Mouse (Mus musculus) retina, postnatal 1 day (tissue): ENCODE results near the gene Arhgap9.

Source experiments
- DNase-seq: peaks from one replicate; pipeline ENCODE4 v3.0.0-alpha.2; 2012

Arhgap9 gene

DNA sequence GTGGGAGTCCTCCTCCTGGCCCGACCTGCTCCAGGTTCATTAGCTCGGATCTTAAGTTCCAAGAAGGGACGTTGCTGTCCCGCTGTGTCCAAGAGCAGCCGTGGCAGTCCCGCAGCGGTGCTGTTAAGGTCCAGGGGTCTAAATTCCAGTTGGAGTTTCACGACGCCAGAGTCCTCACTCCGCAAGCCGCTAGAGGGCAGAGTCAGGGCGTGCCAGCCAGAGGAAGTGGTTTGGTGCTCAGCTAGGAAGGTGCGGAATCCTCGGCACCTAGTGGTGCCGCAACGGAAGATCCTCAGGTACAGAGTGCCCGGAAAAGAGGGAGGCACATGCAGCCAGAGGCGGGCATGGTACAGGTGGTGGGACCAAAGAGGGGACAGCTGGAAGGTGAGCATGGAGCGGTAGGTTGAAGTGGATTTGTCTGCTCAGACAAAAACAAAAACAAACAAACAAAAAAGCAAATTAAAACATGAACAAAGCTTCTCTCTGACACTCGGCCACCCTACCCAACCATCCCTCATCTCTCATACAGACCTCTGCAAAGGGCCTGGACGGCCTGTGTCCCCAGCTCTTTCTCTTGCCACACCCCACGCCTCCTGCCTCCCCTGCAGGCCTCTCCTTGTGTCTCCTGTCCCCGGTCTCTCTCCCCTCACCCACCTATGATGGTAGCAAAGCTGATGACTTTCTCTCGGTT lies 29.0 kb downstream of the Arhgap9 start:
- DNase-seq: peak; percentile 78

DNA sequence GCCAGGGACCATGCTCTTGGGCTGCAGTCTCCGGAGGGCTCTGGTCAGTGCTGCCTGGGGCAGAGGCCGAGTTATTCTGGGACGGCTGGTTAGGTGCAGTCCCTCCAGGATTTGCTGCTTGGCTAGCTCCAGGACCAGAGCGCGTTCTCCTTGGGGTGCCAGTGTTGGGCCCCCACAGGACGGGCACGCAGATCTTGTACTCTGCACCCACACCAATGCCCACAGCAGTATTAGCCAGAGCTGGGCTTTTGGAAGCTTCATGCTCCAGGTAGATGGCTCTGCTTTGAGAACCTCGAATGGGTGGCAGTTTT lies 29.5 kb downstream of the Arhgap9 start:
- DNase-seq: no peak

DNA sequence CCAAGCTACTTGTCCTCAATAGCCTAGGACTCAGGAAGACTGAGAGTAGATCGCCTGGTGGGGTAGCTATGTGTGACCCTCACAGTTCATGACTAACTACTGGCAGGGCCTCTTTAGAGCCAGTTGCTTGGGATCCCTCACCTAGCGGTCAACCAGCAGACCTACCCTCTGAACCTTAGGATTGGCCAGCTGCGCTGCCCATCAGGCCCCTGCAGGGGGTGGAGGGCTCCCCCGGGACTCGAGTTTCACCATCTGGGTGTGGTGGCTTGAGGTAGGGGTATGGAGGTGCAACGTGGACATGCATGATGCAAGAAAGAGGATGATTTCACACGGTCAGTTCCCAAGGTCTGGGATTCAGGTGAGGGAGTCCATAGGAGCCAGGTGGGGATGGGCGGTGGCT lies 30.0 kb downstream of the Arhgap9 start:
- DNase-seq: no peak

DNA sequence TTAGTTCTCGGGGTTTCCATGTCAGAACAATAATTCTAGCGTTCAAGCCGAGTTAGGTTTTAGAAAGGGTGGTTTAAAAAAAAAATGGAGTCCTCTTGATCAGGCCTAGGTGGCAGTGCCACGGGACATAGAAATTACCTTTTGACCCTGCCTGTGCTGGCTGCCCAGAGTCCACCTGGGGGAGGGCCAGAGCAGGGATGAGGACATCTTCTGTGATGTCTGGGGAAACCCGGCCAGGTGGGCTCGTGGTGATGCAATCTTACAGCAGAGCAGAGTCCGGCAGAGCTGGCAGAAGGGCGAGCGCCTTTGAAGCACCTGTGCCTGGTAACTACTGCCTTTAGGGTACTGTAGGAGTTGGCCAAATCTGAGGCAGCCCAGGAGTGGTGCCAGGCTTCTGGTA lies 30.4 kb downstream of the Arhgap9 start:
- no peak for DNase-seq

DNA sequence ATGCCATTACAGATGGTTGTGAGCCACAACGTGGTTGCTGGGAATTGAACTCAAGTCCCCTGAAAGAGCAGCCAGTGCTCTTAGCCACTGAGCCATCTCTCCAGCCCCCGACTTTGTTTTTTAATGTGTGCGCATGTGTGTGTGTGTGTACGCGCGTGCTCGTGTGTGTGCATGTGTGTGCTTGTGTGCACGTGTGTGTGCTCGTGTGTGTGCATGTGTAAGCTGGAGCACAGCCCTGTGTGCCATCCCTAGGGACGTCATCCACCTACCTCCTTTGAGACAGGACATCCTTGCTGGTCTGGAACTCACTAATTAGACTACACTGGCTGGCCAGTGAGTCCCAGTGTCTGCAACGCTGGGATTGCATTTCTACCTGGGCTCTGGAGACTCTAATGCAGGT lies 31.0 kb downstream of the Arhgap9 start:
- no peak for DNase-seq

DNA sequence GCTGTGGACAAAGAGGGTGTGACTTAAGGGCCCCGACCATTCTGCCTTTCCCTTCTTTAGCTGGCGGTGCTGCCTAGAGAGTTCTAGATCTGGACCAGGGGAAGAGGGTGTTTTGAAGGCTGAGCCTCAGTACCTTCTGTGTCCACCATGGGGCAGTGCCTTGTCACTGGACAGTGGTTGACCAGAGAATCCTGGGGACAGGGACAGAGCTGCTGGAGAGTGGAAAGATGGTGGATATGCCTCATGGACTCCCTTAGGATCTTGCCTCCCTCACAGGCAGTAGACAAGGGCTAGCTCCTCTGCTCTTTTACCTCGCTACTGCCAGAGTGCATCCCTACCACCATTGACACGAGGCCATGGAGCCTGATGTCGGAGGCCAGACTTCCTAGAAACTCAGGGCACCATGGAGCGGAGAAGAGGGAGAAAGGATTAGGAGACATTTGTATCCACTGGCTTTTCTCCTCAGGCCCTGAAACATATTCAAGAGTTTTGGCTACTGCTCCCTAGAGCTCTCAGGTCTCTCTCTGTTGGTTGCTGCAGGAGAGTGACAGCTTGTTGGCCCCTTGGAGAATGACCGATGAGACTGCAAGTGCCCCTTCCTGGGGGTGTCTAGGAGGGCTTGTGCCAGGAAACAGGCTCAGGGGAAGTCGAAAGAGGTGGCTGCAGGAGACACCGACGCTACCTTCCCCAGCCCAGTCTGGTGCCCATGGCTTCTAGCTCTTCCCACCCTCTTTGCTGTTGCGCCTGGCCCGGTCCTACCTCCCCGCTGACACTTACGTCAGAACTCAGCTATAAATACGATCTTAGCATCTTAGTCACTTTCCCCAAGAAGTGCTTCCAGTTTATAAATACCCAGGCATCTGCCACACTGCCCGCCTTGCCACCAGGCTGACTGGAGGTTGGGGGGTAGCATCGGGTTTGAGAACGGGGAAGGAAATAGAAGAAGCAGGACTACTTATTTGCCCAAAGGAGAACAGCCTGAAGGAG lies 32.4 kb downstream of the Arhgap9 start, which contains the start of gene Inhbe:
TSS of gene Inhbe (minus strand) at position 503 of the 987 bp plus-strand sequence.
- peak; percentile 54 for DNase-seq

DNA sequence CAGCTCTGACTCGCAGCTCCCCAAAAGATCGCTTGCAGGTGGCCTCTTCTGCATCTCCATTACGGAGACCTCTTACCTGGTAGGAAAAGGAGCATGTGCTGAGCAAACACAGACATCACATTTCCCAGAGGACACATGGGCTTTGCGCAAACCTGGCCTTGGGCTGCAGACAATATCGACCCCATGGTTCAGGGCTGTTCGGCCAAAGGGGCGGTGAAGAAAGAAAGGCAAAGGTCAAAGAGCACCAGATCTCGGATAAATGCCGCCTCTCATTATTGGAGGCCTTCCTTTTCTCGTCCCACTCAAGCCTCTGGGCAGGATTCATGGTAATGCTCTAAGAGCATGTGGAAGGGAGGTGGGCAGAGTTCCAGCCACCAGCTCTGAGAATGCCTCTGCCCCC lies 33.6 kb downstream of the Arhgap9 start:
- no peak for DNase-seq

DNA sequence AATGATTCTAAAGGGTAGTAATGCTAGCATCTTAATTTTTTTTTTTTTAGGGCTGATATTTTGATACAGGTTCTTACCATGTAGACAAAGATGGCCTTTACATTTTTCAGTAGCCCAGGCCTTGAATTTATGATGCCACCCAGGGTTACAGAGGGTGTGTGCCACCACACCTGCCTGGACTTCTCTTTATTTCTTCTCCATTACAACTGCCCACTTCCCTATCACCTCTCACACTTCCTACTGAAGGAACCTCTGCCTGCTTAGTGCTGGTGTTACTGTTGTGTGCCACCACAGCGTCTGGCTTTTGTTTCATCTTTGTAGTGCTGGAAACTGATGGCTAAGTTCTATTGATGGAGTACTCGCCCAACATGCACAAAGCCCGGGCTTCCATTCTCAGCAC lies 39.0 kb downstream of the Arhgap9 start:
- no peak for DNase-seq

DNA sequence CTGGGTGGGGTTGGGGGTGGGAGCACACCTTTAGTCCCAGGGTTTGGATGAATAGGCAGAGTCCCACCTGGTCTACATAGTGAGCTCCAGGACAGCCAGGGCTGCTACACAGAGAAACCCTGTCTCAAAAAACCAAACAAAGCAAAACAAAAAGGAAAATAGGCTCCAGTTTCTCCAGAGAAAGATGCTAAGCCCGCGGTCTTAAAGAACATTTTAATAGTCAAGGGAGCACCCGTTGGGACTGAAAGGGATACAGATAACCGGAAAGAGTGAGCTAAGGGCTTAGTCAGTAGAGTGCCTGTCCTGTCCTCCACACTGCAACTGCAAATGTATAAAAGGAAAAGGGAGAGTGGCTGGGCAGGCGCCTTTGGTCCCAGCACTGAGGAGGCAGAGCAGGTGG lies 45.4 kb downstream of the Arhgap9 start:
- no peak for DNase-seq

DNA sequence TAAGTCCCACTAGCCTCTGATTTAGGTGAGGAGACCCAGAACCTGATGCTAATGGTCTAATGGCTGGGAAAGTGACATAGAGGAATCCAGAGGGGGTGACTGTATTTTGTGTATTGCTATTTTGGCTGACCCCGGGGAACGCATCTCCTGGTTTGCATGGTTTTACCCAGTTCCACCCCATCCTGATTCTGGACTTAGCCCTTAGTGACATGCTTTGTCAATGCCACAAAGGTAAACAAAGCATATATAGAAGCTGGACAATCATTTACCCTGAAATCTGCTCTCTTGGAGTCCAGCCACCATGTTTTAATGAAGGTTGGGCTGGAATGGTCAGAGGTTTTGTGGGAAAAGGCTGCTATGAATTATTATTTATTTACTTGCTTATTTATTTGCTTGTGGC lies 46.5 kb downstream of the Arhgap9 start:
- no peak for DNase-seq

DNA sequence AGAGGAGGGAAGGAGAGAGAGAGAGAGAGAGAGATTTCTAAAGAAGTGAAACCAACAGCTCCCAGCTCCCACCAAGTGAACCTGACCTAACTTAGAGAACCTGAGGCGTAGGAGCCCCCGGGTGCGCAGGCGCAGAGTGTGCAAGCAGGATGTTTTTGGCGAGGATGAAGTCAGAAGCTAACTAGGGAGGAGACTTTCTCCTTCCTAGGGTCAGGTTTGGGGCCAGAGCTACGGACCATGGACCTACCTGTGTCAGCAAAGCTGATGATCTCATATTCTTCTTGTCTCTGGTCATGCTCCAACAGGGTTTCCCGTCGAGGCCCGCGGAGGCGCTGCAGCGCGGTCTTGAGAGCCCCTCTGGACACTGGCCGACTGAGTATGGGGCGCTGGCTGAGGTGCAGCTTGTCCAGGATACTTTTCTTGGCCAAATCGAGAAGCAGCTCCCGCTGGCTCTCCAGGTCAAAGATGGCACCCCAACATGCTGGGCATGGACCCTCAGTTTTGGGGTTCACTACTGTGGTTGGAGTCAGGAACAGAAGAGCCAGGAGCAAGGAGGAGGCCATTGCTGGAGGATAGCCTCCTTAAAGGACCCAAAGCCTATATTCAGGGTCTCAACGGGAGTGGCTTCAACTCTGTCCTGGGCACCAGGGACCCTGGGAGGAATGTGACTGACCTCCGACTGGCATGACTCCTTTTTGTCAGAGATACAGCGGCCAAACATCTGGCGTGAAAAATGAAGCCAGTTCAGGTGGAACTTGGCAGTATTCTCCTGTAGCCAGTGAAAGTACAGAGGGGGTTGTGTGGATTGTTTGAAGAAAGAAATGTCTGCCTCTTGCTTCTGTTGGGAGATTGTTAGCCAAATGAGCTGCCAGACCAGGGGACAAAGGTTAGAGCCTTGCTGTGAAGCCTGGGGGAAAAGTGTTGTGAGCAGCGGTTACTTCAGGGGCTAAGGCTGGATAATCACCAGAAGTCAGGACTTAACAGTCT lies 48.4 kb downstream of the Arhgap9 start, which contains the start of gene Inhbc:
TSS of gene Inhbc (minus strand) at position 598 of the 987 bp plus-strand sequence.
- no peak for DNase-seq

DNA sequence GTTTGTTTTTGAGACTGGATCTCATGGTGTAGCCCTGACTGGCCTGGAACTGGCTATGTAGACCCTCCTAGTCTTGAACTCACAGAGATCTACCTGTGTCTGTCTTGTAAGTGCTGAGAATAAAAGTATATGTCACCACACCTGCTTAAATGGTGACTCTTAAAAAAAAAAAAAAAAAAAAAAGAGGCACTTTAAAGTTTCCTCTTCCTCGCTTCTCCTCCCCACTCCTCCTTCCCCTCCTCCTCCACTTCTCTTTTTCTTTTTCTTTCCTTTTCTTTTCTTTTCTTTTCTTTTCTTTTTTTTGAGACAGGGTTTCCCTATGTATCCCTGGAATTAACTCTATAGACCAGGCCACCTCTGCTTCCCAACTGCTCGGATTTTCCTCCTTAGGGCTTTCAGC lies 49.3 kb downstream of the Arhgap9 start:
- DNase-seq: no peak

DNA sequence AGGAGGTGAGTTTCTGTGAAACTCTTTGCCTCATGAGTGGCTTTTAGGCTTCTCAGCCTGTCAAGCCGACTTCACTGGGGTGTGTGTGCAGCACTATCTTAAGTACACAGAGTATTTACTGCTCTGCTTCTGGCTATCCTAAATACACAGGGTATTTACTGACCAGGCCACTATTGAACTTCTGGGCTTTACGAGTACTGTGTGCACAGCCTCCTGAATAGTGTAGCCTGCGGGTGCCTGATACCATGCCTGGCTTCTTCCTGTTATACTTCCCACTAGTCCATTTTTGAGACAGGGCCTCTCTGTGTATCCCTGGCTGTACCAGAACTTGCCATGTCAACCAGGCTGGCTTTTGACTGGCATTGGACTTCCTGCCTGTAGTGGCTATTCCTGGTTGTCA lies 55.9 kb downstream of the Arhgap9 start:
- DNase-seq: no peak
